Mouse (Mus musculus): ENCODE results near the gene Gm49711. TPM values are rescaled to one million over a fixed set of nuclear protein-coding genes. Genes with fewer than 3 reads are reported as not detected.

The Gm49711 gene
- total RNA-seq (2015; ENCODE audit: low replicate concordance): not detected in 2 replicates
- total RNA-seq (2017; ENCODE audit: low replicate concordance): not detected in 2 replicates

GRCm38 (mm10) chr16:92057852-92058643 lies at the start of gene Gm49711, which contains the start of the genes Mrps6 and Slc5a3:
Gm49711 (plus strand) TSS chr16:92058316.
Mrps6 (plus strand) TSS chr16:92058270.
Slc5a3 (plus strand) TSS chr16:92058322.
- peak; percentile 80 for ATAC-seq (replicated peaks; ENCODE audit: low FRiP score, poor library complexity, severe bottlenecking)

- ATAC-seq (replicated peaks; ENCODE audit: low FRiP score, poor library complexity, severe bottlenecking): no peak
Measured at GRCm38 (mm10) chr16:92009586-92009985, 48.5 kb upstream of the Gm49711 start.

GRCm38 (mm10) chr16:92016792-92017191 lies 41.3 kb upstream of the Gm49711 start:
- no peak for ATAC-seq (replicated peaks; ENCODE audit: low FRiP score, poor library complexity, severe bottlenecking)

GRCm38 (mm10) chr16:92019141-92020118 lies 38.7 kb upstream of the Gm49711 start:
- ATAC-seq (replicated peaks; ENCODE audit: low FRiP score, poor library complexity, severe bottlenecking): no peak

GRCm38 (mm10) chr16:92021656-92022400 lies 36.3 kb upstream of the Gm49711 start:
- no peak for ATAC-seq (replicated peaks; ENCODE audit: low FRiP score, poor library complexity, severe bottlenecking)

- no peak for ATAC-seq (replicated peaks; ENCODE audit: low FRiP score, poor library complexity, severe bottlenecking)
Measured at GRCm38 (mm10) chr16:92022494-92023283, 35.4 kb upstream of the Gm49711 start.

- ATAC-seq (replicated peaks; ENCODE audit: low FRiP score, poor library complexity, severe bottlenecking): no peak
Measured at GRCm38 (mm10) chr16:92033286-92033685, 24.8 kb upstream of the Gm49711 start.

GRCm38 (mm10) chr16:92034676-92035075 lies 23.4 kb upstream of the Gm49711 start:
- no peak for ATAC-seq (replicated peaks; ENCODE audit: low FRiP score, poor library complexity, severe bottlenecking)

GRCm38 (mm10) chr16:92036701-92037100 lies 21.4 kb upstream of the Gm49711 start:
- no peak for ATAC-seq (replicated peaks; ENCODE audit: low FRiP score, poor library complexity, severe bottlenecking)

GRCm38 (mm10) chr16:92037891-92038607 lies 20.1 kb upstream of the Gm49711 start:
- ATAC-seq (replicated peaks; ENCODE audit: low FRiP score, poor library complexity, severe bottlenecking): no peak

GRCm38 (mm10) chr16:92039421-92039820 lies 18.7 kb upstream of the Gm49711 start:
- ATAC-seq (replicated peaks; ENCODE audit: low FRiP score, poor library complexity, severe bottlenecking): no peak

- no peak for ATAC-seq (replicated peaks; ENCODE audit: low FRiP score, poor library complexity, severe bottlenecking)
Measured at GRCm38 (mm10) chr16:92039966-92040365, 18.1 kb upstream of the Gm49711 start.

- no peak for ATAC-seq (replicated peaks; ENCODE audit: low FRiP score, poor library complexity, severe bottlenecking)
Measured at GRCm38 (mm10) chr16:92051777-92052310, 6.3 kb upstream of the Gm49711 start.

- ATAC-seq (replicated peaks; ENCODE audit: low FRiP score, poor library complexity, severe bottlenecking): no peak
Measured at GRCm38 (mm10) chr16:92052569-92052968, 5.5 kb upstream of the Gm49711 start.

GRCm38 (mm10) chr16:92056711-92057110 lies 1.4 kb upstream of the Gm49711 start:
- ATAC-seq (replicated peaks; ENCODE audit: low FRiP score, poor library complexity, severe bottlenecking): no peak

- ATAC-seq (replicated peaks; ENCODE audit: low FRiP score, poor library complexity, severe bottlenecking): peak; percentile 34; the same call in 1 of the 2 replicates
Measured at GRCm38 (mm10) chr16:92057456-92057851, 662 bp upstream of the Gm49711 start.

- no peak for ATAC-seq (replicated peaks; ENCODE audit: low FRiP score, poor library complexity, severe bottlenecking)
Measured at GRCm38 (mm10) chr16:92058644-92059620, 816 bp downstream of the Gm49711 start.

Data from erythroblast, adult 5-6 weeks (primary cell).